Mouse (Mus musculus) embryonic facial prominence, embryonic 12.5 days (tissue): ENCODE measurements around the gene Kcnma1. TPM values are rescaled to one million over a fixed set of nuclear protein-coding genes. Genes with fewer than 3 reads are reported as not detected.

Experiments
- ATAC-seq: fragments of 200-750 bp; cut with Nextera tagmentation; 2 replicates; pipeline ENCODE4 v1.8.0; 2017; ENCODE audit not compliant: insufficient number of reproducible peaks, insufficient read depth, low FRiP score, low TSS enrichment
- H3K27ac ChIP-seq: fragments of 300-500 bp; sonication (generic); 2 replicates; pipeline ENCODE4 v1.5.1; 2016; ENCODE audit warnings: mild to moderate bottlenecking
- H3K27me3 ChIP-seq: fragments of 300-500 bp; sonication (generic); 2 replicates; pipeline ENCODE4 v1.6.1; 2016; ENCODE audit warnings: mild to moderate bottlenecking, moderate library complexity
- H3K36me3 ChIP-seq: fragments of 300-500 bp; sonication (generic); 2 replicates; pipeline ENCODE4 v1.6.1; 2016; ENCODE audit warnings: mild to moderate bottlenecking
- H3K4me1 ChIP-seq: fragments of 300-500 bp; sonication (generic); 2 replicates; pipeline ENCODE4 v1.6.1; 2016
- H3K4me2 ChIP-seq: fragments of 300-500 bp; sonication (generic); replicated peaks from 2 replicates; pipeline ENCODE4 v1.6.1; 2016; ENCODE audit warnings: mild to moderate bottlenecking, moderate library complexity
- H3K4me3 ChIP-seq: fragments of 300-500 bp; sonication (generic); 2 replicates; pipeline ENCODE4 v1.5.1; 2016; ENCODE audit warnings: mild to moderate bottlenecking
- H3K9ac ChIP-seq: fragments of 300-500 bp; sonication (generic); 2 replicates; pipeline ENCODE4 v1.6.1; 2016; ENCODE audit warnings: mild to moderate bottlenecking, moderate library complexity
- H3K9me3 ChIP-seq: fragments of 300-500 bp; sonication (generic); 2 replicates; pipeline ENCODE4 v1.6.1; 2016; ENCODE audit warnings: mild to moderate bottlenecking, moderate library complexity
- WGBS: fragments of 180-500 bp; shearing (Covaris S2); methylation state at CpG from one replicate; pipeline ENCODE4 v1.1.7; 2016; 5-methylcytosine and 5-hydroxymethylcytosine counted together
- polyA plus RNA-seq: library from polyadenylated mRNA; unstranded; fragments of >200 nt; fragmentation: Nextera tagmentation; extraction: Ambion mirVana; gene quantifications from 2 replicates; pipeline ENCODE4 v1.2.1, GENCODE M21; 2016

Kcnma1 gene
- polyA plus RNA-seq, 1 experiment from 2014 or later: 2.2 TPM

DNA sequence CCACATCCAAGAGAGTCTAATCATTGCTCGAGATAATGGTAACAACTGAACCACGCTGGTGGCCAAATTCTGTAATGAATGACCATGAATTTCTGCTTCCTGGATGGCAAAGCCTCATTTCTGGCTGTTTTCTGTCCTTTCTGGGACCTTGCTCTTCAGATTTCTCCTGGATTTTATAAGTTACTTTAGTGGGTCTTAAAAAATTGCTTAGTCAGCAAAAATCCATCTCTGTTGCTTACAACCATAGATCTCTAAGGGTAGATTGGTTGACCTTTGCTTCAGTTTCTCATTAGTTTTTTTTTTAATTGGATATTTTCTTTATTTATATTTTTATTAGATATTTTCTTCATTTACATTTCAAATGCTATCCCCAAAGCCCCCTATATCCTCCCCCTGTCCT is 496.9 kb downstream of the Kcnma1 start:
- H3K27me3 ChIP-seq: no peaks in the 10 kb centered on the region
- WGBS: 81% methylated on average over 2 of the region's 2 CpGs
- no peak for ATAC-seq
- no peak overlapping the region for H3K4me2 ChIP-seq
- no peak overlapping the region for H3K9ac ChIP-seq
- H3K4me3 ChIP-seq: no peak overlapping the region
- H3K4me1 ChIP-seq: 0 out of 2 replicates have a peak, but pooled peaks cover 9% of the 10 kb centered on the region
- H3K27ac ChIP-seq: no peak overlapping the region
- no peaks in the 10 kb centered on the region for H3K36me3 ChIP-seq
- no peaks in the 10 kb centered on the region for H3K9me3 ChIP-seq

DNA sequence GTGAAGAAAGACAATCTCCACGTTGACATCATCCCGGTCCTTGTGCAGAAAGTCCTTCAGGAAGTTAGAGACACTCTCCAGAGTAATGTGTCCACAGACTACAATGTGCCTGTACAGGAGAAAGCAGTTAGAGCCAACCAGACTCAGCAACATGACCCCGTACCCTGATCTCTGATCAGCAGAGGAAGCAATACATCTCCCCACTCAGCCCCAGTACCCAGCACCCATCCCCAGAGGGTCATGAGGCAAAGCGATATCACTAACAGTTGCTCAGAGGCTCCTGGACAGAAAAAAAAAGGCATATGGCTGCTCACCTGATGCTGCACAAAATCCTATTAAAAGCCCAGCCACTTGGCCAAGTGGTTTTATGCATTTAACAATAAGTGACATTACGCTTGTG is 504.5 kb downstream of the Kcnma1 start:
- no peak for ATAC-seq
- Histone ChIP-seq H3K4me1 (no peaks in the 10 kb centered on the region), H3K4me3 (no peak overlapping the region), H3K9ac (no peak overlapping the region), H3K27ac (no peak overlapping the region), H3K4me2 (no peak overlapping the region), H3K27me3 (no peaks in the 10 kb centered on the region), H3K9me3 (no peaks in the 10 kb centered on the region), H3K36me3 (no peaks in the 10 kb centered on the region)
- WGBS: 80% methylated on average over 5 of the region's 5 CpGs

DNA sequence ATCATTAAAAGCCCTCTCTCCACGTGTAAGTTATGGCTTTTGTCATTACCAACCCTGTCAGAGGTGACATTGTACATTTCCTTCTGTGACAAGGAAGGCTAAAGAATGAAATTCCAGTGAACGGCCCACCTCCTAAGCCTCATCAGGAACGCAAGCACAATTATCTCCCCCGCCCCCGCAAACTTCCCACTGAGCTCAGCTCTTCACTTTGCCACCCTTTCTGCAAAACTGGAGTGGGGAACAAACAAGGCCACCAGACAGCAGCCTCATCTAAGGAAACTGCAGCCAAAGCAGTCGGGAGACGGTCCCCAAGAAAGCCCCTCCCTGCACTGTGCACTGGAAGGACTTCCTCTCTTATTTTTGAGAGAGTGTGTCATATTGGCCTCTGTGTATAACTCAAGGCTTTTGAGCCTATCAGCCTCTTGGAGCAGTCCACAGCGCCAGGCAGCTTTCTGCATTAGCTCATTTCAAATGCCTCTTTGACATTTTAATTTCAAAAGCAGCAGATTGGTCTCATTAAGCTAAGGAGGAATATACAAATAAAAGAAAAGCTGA is 512.0 kb downstream of the Kcnma1 start:
- peaks cover 11% of the 10 kb centered on the region; the same call in 1 of the 2 replicates for H3K4me1 ChIP-seq
- no peaks in the 10 kb centered on the region for H3K36me3 ChIP-seq
- no peak overlapping the region for H3K9ac ChIP-seq
- peak; percentile 47; the same call in 1 of the 2 replicates for ATAC-seq
- H3K4me2 ChIP-seq: no peak overlapping the region
- H3K4me3 ChIP-seq: no peak overlapping the region
- 31% methylated on average over 8 of the region's 8 CpGs for WGBS
- H3K27ac ChIP-seq: peak overlapping the region; percentile 63
- no peaks in the 10 kb centered on the region for H3K9me3 ChIP-seq
- H3K27me3 ChIP-seq: no peaks in the 10 kb centered on the region

DNA sequence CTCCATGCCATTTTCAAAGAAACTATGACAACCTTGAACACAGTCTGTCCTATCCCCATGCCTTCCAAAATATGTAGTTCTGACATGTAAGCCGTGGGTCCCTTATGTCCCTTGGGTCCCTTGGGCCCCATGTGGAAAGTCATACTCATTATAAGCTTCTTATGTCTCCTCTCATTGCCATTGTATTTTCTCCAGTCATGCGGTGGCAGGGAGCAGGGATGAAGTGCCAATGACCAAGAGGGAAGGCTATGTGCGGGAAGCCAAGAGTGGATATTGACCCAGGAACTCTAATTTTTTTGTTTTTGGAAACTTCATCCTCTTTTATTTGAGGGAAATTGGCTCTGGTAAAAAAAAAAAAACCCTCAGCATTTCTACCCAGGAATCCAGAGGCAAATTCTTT is 517.5 kb downstream of the Kcnma1 start:
- H3K9me3 ChIP-seq: no peaks in the 10 kb centered on the region
- no peak overlapping the region for H3K27ac ChIP-seq
- ATAC-seq: no peak
- H3K36me3 ChIP-seq: no peaks in the 10 kb centered on the region
- H3K4me2 ChIP-seq: no peak overlapping the region
- no peak overlapping the region for H3K4me3 ChIP-seq
- peaks cover 9% of the 10 kb centered on the region for H3K4me1 ChIP-seq
- H3K27me3 ChIP-seq: no peaks in the 10 kb centered on the region
- no peak overlapping the region for H3K9ac ChIP-seq
- WGBS: 97% methylated on average over 3 of the region's 3 CpGs

DNA sequence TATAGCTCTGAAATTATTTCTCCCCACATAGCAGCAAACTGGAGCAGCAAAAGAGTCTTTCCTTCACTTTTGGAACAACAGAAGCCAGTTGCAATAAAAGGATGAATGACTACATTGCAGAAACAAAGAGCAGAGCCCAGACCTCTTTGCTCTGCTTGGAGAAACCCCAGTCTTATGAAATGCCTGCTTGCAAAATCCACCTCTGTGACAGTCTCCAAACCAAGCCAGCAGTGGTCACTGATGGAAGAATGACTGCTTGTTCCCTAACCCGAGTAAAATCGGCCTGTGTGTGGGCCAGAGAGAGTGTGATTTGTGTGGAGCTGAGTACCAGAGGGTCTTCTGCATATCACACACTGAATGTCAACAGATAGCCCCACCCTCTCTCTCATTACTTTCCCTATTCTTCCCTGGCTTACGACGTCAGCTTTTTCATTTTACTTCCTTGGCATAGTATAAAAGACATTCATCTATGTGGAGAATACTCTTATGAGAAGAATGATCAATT is 518.0 kb downstream of the Kcnma1 start:
- no peak for ATAC-seq
- H3K9me3 ChIP-seq: no peaks in the 10 kb centered on the region
- H3K9ac ChIP-seq: no peak overlapping the region
- no peak overlapping the region for H3K4me2 ChIP-seq
- no peak overlapping the region for H3K27ac ChIP-seq
- WGBS: 69% methylated on average over 4 of the region's 4 CpGs
- no peak overlapping the region for H3K4me3 ChIP-seq
- peaks cover 7% of the 10 kb centered on the region; the same call in 1 of the 2 replicates for H3K4me1 ChIP-seq
- no peaks in the 10 kb centered on the region for H3K27me3 ChIP-seq
- H3K36me3 ChIP-seq: no peaks in the 10 kb centered on the region

DNA sequence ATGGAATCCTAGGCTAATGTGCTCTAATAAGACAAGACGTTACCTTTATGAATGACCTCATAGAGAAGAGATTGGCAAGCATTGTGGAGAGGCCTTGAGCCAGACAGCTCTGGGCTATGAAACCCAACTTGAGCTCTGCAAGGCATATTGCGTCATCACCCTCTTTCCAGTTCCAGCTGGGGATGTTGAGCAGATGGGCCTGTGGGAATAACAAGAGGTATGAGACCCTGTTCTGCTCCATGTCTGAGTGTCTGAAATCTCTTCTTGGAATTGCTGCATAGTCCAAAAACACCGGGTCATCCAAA is 519.8 kb downstream of the Kcnma1 start:
- Histone ChIP-seq H3K27ac (peak overlapping the region; percentile 68), H3K9ac (no peak overlapping the region), H3K4me3 (no peak overlapping the region), H3K4me1 (peaks cover 7% of the 10 kb centered on the region; the same call in 1 of the 2 replicates), H3K36me3 (no peaks in the 10 kb centered on the region), H3K27me3 (no peaks in the 10 kb centered on the region), H3K9me3 (no peaks in the 10 kb centered on the region), H3K4me2 (no peak overlapping the region)
- ATAC-seq: peak; percentile 76
- 54% methylated on average over 3 of the region's 3 CpGs for WGBS

DNA sequence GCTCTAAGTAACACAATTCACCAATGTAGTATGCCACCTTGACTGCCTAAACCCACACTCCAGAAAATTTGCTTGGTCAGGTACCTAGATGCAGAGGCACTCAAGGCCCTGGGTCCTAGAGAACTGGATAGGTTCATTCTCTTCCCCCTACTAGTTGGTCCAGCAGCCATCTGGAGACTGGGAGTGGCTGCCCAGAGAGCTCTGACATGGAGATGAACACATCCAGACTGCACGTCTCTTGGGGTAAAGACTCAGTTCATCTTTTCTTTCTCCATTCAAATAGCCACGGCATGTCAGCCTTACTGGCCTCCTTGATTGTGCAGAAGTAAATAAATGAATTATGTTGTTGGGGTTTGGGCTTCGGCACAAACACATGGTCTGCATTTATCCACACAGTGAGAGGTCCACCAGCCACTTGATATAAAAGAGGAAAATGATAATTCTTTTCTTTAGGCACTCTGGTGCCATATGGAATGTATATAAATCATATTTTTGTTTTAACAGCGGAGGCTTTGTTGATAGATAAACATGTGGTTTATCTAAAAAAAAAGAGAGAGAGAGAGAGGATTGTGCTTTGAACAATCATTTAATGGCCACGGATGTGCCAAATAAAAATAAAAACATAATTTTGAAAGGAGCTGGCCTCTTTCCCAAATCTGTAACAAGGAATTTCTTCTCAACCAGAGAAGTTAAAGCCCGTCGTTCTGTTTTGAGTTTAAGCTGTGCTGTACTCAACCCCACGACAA is 520.4 kb downstream of the Kcnma1 start:
- peak; percentile 62 for ATAC-seq
- no peak overlapping the region for H3K4me3 ChIP-seq
- H3K9ac ChIP-seq: no peak overlapping the region
- WGBS: 50% methylated on average over 8 of the region's 8 CpGs
- H3K27ac ChIP-seq: peak overlapping the region; percentile 82
- no peaks in the 10 kb centered on the region for H3K36me3 ChIP-seq
- peaks cover 7% of the 10 kb centered on the region; the same call in 1 of the 2 replicates for H3K4me1 ChIP-seq
- no peaks in the 10 kb centered on the region for H3K27me3 ChIP-seq
- no peak overlapping the region for H3K4me2 ChIP-seq
- no peaks in the 10 kb centered on the region for H3K9me3 ChIP-seq

DNA sequence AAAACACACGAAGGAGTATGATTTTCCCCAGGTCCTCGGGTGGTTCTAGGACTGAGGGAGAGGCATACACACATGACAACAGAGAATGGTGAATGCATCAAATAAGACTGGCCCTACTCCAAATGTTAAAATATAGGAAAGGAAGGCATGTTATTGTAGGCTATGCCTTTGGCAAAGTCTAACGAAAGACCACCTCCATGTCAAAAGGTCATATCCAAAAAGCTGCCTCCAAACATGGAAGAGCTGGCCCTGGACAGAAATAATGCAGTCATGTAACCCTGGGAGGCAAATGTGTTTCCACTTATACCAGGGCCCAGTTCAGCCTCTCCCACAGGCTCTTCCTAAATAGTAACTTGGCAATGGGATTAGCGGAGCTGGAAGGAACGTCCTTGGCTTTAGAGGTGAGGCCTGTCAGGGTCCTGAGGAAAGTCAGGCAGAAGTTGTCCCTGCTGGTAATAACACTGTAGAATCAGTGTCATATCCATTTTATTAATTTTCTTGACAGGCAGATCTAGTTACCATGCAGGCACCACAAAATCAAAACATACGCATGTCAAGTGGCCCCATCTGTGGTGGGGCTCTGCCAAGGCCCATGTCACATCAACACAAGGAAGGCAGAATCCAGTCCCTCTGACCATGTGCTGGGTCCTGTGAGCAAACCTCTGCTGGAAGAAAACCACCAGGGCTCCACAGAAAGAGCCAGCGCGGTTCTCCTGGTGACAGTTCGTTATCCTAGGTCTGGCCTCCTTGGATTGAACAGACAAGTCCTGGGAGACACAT is 521.5 kb downstream of the Kcnma1 start:
- H3K9me3 ChIP-seq: no peaks in the 10 kb centered on the region
- no peaks in the 10 kb centered on the region for H3K36me3 ChIP-seq
- H3K27ac ChIP-seq: peak overlapping the region; percentile 82
- no peak overlapping the region for H3K9ac ChIP-seq
- ATAC-seq: 0 out of 2 replicates have a peak, but pooled peaks have one; percentile 64
- no peak overlapping the region for H3K4me3 ChIP-seq
- no peaks in the 10 kb centered on the region for H3K27me3 ChIP-seq
- H3K4me1 ChIP-seq: peaks cover 7% of the 10 kb centered on the region; the same call in 1 of the 2 replicates
- 59% methylated on average over 9 of the region's 9 CpGs for WGBS
- no peak overlapping the region for H3K4me2 ChIP-seq

DNA sequence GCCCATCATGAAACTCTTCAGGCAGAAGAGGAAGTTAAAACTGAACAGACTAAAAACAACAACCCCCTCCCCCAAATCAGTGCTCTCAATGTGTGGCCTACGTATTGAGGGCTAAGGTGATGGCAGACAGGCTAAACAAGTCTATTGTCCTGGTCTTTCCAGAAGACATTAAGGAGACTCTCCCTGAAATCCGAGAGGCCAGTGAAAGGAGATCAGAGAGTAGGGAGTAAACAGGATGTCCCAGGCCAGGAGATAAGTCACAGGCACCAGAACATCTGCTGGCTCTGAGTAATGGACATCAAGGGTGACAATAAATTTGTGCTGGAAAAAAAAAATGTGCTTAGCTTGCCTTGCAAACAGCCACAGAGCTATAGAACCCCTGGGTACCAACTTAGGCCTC is 522.9 kb downstream of the Kcnma1 start:
- no peak overlapping the region for H3K4me3 ChIP-seq
- no peak overlapping the region for H3K9ac ChIP-seq
- no peak for ATAC-seq
- H3K4me2 ChIP-seq: no peak overlapping the region
- WGBS: 29% methylated on average over 2 of the region's 2 CpGs
- peaks cover 7% of the 10 kb centered on the region; the same call in 1 of the 2 replicates for H3K4me1 ChIP-seq
- H3K27me3 ChIP-seq: no peaks in the 10 kb centered on the region
- H3K27ac ChIP-seq: no peak overlapping the region
- no peaks in the 10 kb centered on the region for H3K36me3 ChIP-seq
- H3K9me3 ChIP-seq: no peaks in the 10 kb centered on the region

DNA sequence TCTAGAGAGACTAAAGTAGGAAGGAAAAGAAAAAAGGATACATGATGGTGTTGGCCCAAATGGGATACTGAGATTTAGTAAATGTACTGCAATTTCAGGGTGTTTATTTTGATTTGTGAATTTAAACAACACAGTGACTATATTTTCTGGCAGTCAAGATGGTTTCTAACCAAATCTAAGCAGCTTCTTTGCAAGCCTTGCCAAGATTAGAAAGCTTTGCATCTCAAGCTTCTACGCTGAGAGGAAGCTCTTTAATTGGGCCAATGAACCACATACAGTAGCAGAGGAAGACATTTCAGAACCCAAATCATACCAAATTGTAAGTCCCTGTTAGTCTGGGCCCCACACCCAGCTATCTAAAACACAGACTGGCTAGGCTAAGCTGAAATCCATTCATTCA is 527.6 kb downstream of the Kcnma1 start:
- WGBS: 89% methylated on average over 1 of the region's 1 CpGs
- Histone ChIP-seq H3K27ac (peak overlapping the region; percentile 61), H3K27me3 (no peaks in the 10 kb centered on the region), H3K9me3 (no peaks in the 10 kb centered on the region), H3K36me3 (no peaks in the 10 kb centered on the region), H3K4me3 (no peak overlapping the region), H3K9ac (no peak overlapping the region), H3K4me1 (no peaks in the 10 kb centered on the region), H3K4me2 (no peak overlapping the region)
- no peak for ATAC-seq

DNA sequence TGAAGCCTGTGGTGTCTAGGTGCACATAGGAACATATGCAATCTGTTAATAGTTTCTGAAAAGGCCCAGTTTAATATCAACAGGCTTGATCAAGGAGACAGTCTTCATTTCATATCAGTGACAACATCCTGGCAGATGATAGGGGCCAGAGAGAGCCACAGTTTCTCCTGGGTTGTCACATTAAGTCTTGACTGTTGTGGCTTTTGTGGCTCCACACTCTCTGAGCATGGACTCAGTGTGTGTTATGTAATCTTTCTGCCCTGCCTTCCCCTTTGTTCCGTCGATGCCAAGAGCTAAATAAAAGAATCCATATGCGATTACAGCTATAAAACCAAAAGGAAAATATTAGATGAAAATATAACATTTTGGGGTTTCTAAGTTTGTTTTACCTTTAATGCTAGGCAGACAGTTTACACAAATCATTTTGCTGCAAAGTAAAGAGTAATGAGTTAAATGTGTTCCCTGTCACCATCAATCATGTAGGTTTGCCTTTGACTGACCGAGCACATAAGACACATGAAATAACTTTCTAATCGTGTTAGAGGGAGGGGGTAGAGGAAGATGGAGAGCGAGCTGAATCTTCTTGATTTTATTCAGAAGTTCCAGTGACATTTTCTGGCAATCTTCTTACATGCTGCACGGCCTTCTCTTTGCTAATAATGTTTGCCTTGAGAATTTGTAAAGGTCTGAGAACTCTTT is 528.3 kb downstream of the Kcnma1 start:
- Histone ChIP-seq H3K27ac (0 out of 2 replicates have a peak overlapping the region, but pooled peaks have one; percentile 61), H3K9ac (no peak overlapping the region), H3K9me3 (no peaks in the 10 kb centered on the region), H3K36me3 (no peaks in the 10 kb centered on the region), H3K4me3 (no peak overlapping the region), H3K27me3 (no peaks in the 10 kb centered on the region), H3K4me2 (no peak overlapping the region), H3K4me1 (no peaks in the 10 kb centered on the region)
- ATAC-seq: no peak
- WGBS: 47% methylated on average over 7 of the region's 7 CpGs
